Mouse (Mus musculus): ENCODE measurements around the gene Fdxr.

Fdxr gene

GRCm38 (mm10) chr11:115269330-115270066, 7.4 kb downstream of the Fdxr start:
- no peak for DNase-seq (ENCODE audit: low spot score)

GRCm38 (mm10) chr11:115267958-115268357, 8.9 kb downstream of the Fdxr start:
- no peak for DNase-seq (ENCODE audit: low spot score)

GRCm38 (mm10) chr11:115267061-115267883, 9.6 kb downstream of the Fdxr start, which contains the start of gene Grin2c:
Gene Grin2c, minus strand, starts transcription at chr11:115267243.
- no peak for DNase-seq (ENCODE audit: low spot score)

GRCm38 (mm10) chr11:115266400-115266778, 10.5 kb downstream of the Fdxr start:
- no peak for DNase-seq (ENCODE audit: low spot score)

- DNase-seq (ENCODE audit: low spot score): no peak
These were observed 11.0 kb downstream of the Fdxr start for GRCm38 (mm10) chr11:115265771-115266399.

- DNase-seq (ENCODE audit: low spot score): no peak
These were observed 11.8 kb downstream of the Fdxr start for GRCm38 (mm10) chr11:115264862-115265668.

GRCm38 (mm10) chr11:115264136-115264861, 12.6 kb downstream of the Fdxr start:
- no peak for DNase-seq (ENCODE audit: low spot score)

- no peak for DNase-seq (ENCODE audit: low spot score)
These were observed 13.9 kb downstream of the Fdxr start for GRCm38 (mm10) chr11:115262954-115263353.

GRCm38 (mm10) chr11:115259134-115259533, 17.7 kb downstream of the Fdxr start:
- no peak for DNase-seq (ENCODE audit: low spot score)

GRCm38 (mm10) chr11:115257775-115258510, 18.9 kb downstream of the Fdxr start:
- no peak for DNase-seq (ENCODE audit: low spot score)

- DNase-seq (ENCODE audit: low spot score): no peak
These were observed 25.6 kb downstream of the Fdxr start for GRCm38 (mm10) chr11:115251258-115251657.

- DNase-seq (ENCODE audit: low spot score): no peak
These were observed 26.3 kb downstream of the Fdxr start for GRCm38 (mm10) chr11:115250405-115251090.

- no peak for DNase-seq (ENCODE audit: low spot score)
These were observed 27.0 kb downstream of the Fdxr start for GRCm38 (mm10) chr11:115249721-115250404.

- DNase-seq (ENCODE audit: low spot score): no peak
These were observed 28.9 kb downstream of the Fdxr start for GRCm38 (mm10) chr11:115247945-115248344.

- no peak for DNase-seq (ENCODE audit: low spot score)
These were observed 29.6 kb downstream of the Fdxr start for GRCm38 (mm10) chr11:115247240-115247639.

- DNase-seq (ENCODE audit: low spot score): no peak
These were observed 30.5 kb downstream of the Fdxr start for GRCm38 (mm10) chr11:115246386-115246785.

GRCm38 (mm10) chr11:115244840-115245239, 32.0 kb downstream of the Fdxr start:
- DNase-seq (ENCODE audit: low spot score): no peak

GRCm38 (mm10) chr11:115243783-115244182, 33.1 kb downstream of the Fdxr start:
- DNase-seq (ENCODE audit: low spot score): no peak

GRCm38 (mm10) chr11:115242746-115243145, 34.1 kb downstream of the Fdxr start:
- DNase-seq (ENCODE audit: low spot score): no peak
